In the genomic region with DNA sequence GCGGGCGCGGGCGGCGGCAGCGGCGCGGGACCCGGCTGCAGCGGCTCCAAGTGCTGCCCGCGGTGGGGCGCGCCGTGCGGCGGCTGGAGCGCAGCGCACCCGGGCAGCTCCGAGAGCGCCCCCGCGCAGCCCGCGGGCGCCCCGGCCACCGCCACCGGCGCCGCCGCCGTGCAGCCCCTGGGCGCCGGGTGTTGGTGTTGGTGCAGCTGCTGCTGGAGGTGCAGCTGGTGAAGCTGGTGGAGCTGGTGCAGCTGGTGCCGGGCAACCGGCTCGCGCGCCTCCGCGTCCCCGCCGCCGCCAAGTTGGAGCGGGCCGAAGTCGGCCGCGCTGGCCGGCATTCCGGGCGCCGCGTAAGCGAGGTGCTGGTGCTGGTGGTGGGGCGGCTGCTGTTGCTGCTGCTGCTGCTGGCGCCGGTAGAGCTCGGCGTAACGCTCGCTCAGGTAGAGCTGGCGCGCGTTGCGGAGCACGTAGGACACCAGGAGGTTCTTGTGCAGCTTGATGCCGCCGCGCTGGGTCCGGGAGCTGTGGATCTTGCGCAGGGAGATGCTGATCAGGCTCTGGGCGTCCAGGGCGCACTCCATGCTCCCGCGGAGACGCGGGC, we compare ENCODE assay signal across 7 mouse cellular contexts. TPM values are rescaled to one million over a fixed set of nuclear protein-coding genes. Genes with fewer than 3 reads are reported as not detected.
A peak's percentile ranks its signal among the peaks of the same experiment; 100 is the strongest.
DNase-seq lines count a peak whose midpoint lies in the region; ATAC-seq lines count a peak whose summit lies in the region.

No protein-coding gene starts in this region.

- H3K27me3 ChIP-seq in neural tube, embryonic 11.5 days (ENCODE audit: control insufficient read depth, insufficient read depth, low read length): no peaks in the 10 kb centered on the region
- H3K27me3 ChIP-seq in forebrain, embryonic 15.5 days: no peaks in the 10 kb centered on the region
- peaks cover 19% of the 10 kb centered on the region for H3K27me3 ChIP-seq in limb, embryonic 10.5 days (ENCODE audit: low read depth, poor library complexity, severe bottlenecking)
- peaks cover 4% of the 10 kb centered on the region; the same call in 1 of the 2 replicates for H3K27me3 ChIP-seq in midbrain, embryonic 11.5 days (ENCODE audit: control insufficient read depth, insufficient read depth, low read length)

- H3K27ac ChIP-seq in neural tube, embryonic 11.5 days (ENCODE audit: low read depth, low read length): peak overlapping the region; percentile 89
- H3K27ac ChIP-seq in forebrain, embryonic 15.5 days (replicated peaks): peak overlapping the region; percentile 86
- H3K27ac ChIP-seq in limb, embryonic 10.5 days: peak overlapping the region; percentile 100
- H3K27ac ChIP-seq in midbrain, embryonic 11.5 days (ENCODE audit: low read depth, low read length): peak overlapping the region; percentile 83

- H3K4me1 ChIP-seq in neural tube, embryonic 11.5 days (ENCODE audit: control insufficient read depth, insufficient read depth, low read length): peaks cover 16% of the 10 kb centered on the region
- H3K4me1 ChIP-seq in forebrain, embryonic 15.5 days: peaks cover 39% of the 10 kb centered on the region
- H3K4me1 ChIP-seq in limb, embryonic 10.5 days: peaks cover 53% of the 10 kb centered on the region
- peaks cover 23% of the 10 kb centered on the region for H3K4me1 ChIP-seq in midbrain, embryonic 11.5 days (ENCODE audit: control insufficient read depth, insufficient read depth, low read length)

- H3K4me3 ChIP-seq in neural tube, embryonic 11.5 days (ENCODE audit: low read depth, low read length): peak overlapping the region; percentile 94
- peak overlapping the region; percentile 72 for H3K4me3 ChIP-seq in forebrain, embryonic 15.5 days
- peak overlapping the region; percentile 98 for H3K4me3 ChIP-seq in limb, embryonic 10.5 days
- H3K4me3 ChIP-seq in midbrain, embryonic 11.5 days (ENCODE audit: low read depth, low read length): peak overlapping the region; percentile 93

- H3K9me3 ChIP-seq in neural tube, embryonic 11.5 days (ENCODE audit: control insufficient read depth, low read length): no peaks in the 10 kb centered on the region
- no peaks in the 10 kb centered on the region for H3K9me3 ChIP-seq in forebrain, embryonic 15.5 days
- no peaks in the 10 kb centered on the region for H3K9me3 ChIP-seq in limb, embryonic 10.5 days (replicated peaks)
- no peaks in the 10 kb centered on the region for H3K9me3 ChIP-seq in midbrain, embryonic 11.5 days (ENCODE audit: control insufficient read depth, low read length)

- WGBS in neural tube, embryonic 11.5 days: 0% methylated on average over 44 of the region's 80 CpGs
- WGBS in forebrain, embryonic 15.5 days: under 1% methylated on average over 64 of the region's 80 CpGs
- WGBS in limb, embryonic 10.5 days: 5% methylated on average over 78 of the region's 80 CpGs
- under 1% methylated on average over 54 of the region's 80 CpGs for WGBS in midbrain, embryonic 11.5 days

- DNase-seq in neural tube, embryonic 11.5 days (ENCODE audit: low spot score): peak; percentile 72
- no peak for DNase-seq in neural tube, embryonic 10.5 days (ENCODE audit: extremely low spot score, low spot score)
- DNase-seq in adrenal gland, postnatal 25 days: peak; percentile 56
- no peak for DNase-seq in limb, embryonic 10.5 days (ENCODE audit: low spot score)
- DNase-seq in midbrain, embryonic 11.5 days (ENCODE audit: low spot score, missing footprints): peak; percentile 98
- peak; percentile 38 for DNase-seq in thymus, postnatal 25 days

- no peaks in the 10 kb centered on the region; the same call in 1 of the 2 replicates for H3K36me3 ChIP-seq in neural tube, embryonic 11.5 days (ENCODE audit: control insufficient read depth, insufficient read depth, low read length)
- no peaks in the 10 kb centered on the region for H3K36me3 ChIP-seq in forebrain, embryonic 15.5 days
- no peaks in the 10 kb centered on the region for H3K36me3 ChIP-seq in limb, embryonic 10.5 days
- no peaks in the 10 kb centered on the region for H3K36me3 ChIP-seq in midbrain, embryonic 11.5 days (ENCODE audit: control insufficient read depth, insufficient read depth, low read length)

- H3K9ac ChIP-seq in neural tube, embryonic 11.5 days (ENCODE audit: low read length): peak overlapping the region; percentile 96
- peak overlapping the region; percentile 93 for H3K9ac ChIP-seq in forebrain, embryonic 15.5 days (replicated peaks)
- peak overlapping the region; percentile 97 for H3K9ac ChIP-seq in midbrain, embryonic 11.5 days (ENCODE audit: low read length)

- ATAC-seq in neural tube, embryonic 11.5 days (ENCODE audit: insufficient read depth, low FRiP score, low TSS enrichment): 0 out of 2 replicates have a peak, but pooled peaks have one; percentile 3
- ATAC-seq in forebrain, embryonic 15.5 days (replicated peaks): peak; percentile 47
- ATAC-seq in midbrain, embryonic 11.5 days (ENCODE audit: low FRiP score): peak; percentile 38

- peak overlapping the region; percentile 96 for H3K4me2 ChIP-seq in neural tube, embryonic 11.5 days (ENCODE audit: low read depth)
- H3K4me2 ChIP-seq in forebrain, embryonic 15.5 days (replicated peaks): peak overlapping the region; percentile 99
- peak overlapping the region; percentile 98 for H3K4me2 ChIP-seq in midbrain, embryonic 11.5 days

RNA-seq across cellular contexts. Expression of gene Ier5l, which starts 0.5 kb away (rescaled TPM):
- 10.5 and 11.9 TPM in 2 replicates for polyA plus RNA-seq in neural tube, embryonic 11.5 days (2014; fragmentation: Nextera tagmentation; extraction: Ambion mirVana)
- 5.9 and 6.3 TPM in 2 replicates for total RNA-seq in adrenal gland, postnatal 25 days (2021)
- 2.0 and 2.5 TPM in 2 replicates for polyA plus RNA-seq in forebrain, embryonic 15.5 days (2015; fragmentation: Nextera tagmentation; extraction: Ambion mirVana)
- 2.2 and 2.9 TPM in 2 replicates for polyA plus RNA-seq in limb, embryonic 10.5 days (2016; fragmentation: Nextera tagmentation; extraction: Ambion mirVana)
- polyA plus RNA-seq in midbrain, embryonic 11.5 days (2014; fragmentation: Nextera tagmentation; extraction: Ambion mirVana): 4.9 and 5.0 TPM in 2 replicates

RNA-seq across cellular contexts. Expression of gene Ptpa, which starts 57.7 kb away (rescaled TPM):
- 63.2 and 64.2 TPM in 2 replicates for polyA plus RNA-seq in neural tube, embryonic 11.5 days (2014; fragmentation: Nextera tagmentation; extraction: Ambion mirVana)
- 130 and 145 TPM in 2 replicates for total RNA-seq in adrenal gland, postnatal 25 days (2021)
- 146 and 152 TPM in 2 replicates for polyA plus RNA-seq in forebrain, embryonic 15.5 days (2015; fragmentation: Nextera tagmentation; extraction: Ambion mirVana)
- polyA plus RNA-seq in limb, embryonic 10.5 days (2016; fragmentation: Nextera tagmentation; extraction: Ambion mirVana): 172 and 177 TPM in 2 replicates
- polyA plus RNA-seq in midbrain, embryonic 11.5 days (2014; fragmentation: Nextera tagmentation; extraction: Ambion mirVana): 50.7 and 54.3 TPM in 2 replicates

RNA-seq across cellular contexts. Expression of gene Crat, which starts 57.9 kb away (rescaled TPM):
- 27.4 and 29.1 TPM in 2 replicates for polyA plus RNA-seq in neural tube, embryonic 11.5 days (2014; fragmentation: Nextera tagmentation; extraction: Ambion mirVana)
- total RNA-seq in adrenal gland, postnatal 25 days (2021): 130 and 142 TPM in 2 replicates
- polyA plus RNA-seq in forebrain, embryonic 15.5 days (2015; fragmentation: Nextera tagmentation; extraction: Ambion mirVana): 20.5 and 22.6 TPM in 2 replicates
- polyA plus RNA-seq in limb, embryonic 10.5 days (2016; fragmentation: Nextera tagmentation; extraction: Ambion mirVana): 21.9 and 22.9 TPM in 2 replicates
- polyA plus RNA-seq in midbrain, embryonic 11.5 days (2014; fragmentation: Nextera tagmentation; extraction: Ambion mirVana): 23.7 and 24.2 TPM in 2 replicates

Comparison
In these comparisons a context has a peak if more than half of its experiments do, and no peak if none do; other contexts are left out.
1. DNase-seq: peak in neural tube, embryonic 11.5 days (single experiment), adrenal gland, postnatal 25 days (single experiment), midbrain, embryonic 11.5 days (single experiment) and thymus, postnatal 25 days (single experiment); none in neural tube, embryonic 10.5 days (single experiment) and limb, embryonic 10.5 days (single experiment).
2. Peak in every context shown above with its lines, with median percentiles within 50 percentile points of each other: ATAC-seq, H3K27ac ChIP-seq, H3K4me2 ChIP-seq, H3K4me3 ChIP-seq and H3K9ac ChIP-seq.